ENCODE assay signal across 7 mouse cellular contexts in the genomic region with DNA sequence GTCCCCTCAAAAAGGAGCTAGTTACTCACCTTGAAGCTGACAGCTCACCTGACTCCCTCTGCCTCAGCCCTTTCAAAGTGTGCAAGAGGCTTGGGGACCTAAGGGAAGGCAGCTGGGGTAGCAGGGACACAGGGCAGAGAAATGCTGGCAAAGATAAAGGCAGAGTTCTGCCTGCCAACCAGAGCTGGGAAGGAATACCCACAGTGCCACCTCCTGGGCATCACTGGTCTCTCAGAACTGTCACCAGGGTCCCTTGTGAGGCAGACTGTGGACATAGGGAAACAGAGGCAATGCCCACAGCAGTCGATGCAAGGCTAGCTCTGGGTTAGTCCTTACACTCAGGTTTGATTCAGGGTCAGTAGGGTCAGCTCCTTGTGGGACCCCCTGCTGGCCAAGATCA. TPM values are rescaled to one million over a fixed set of nuclear protein-coding genes. Genes with fewer than 3 reads are reported as not detected.
DNase-seq lines count a peak whose midpoint lies in the region; ATAC-seq and TF ChIP-seq lines count a peak whose summit lies in the region.

No protein-coding gene starts in this region.

- H3K9ac ChIP-seq in kidney, embryonic 15.5 days, result no peak overlapping the region
- H3K9ac ChIP-seq in lung, embryonic 16.5 days (ENCODE audit: low read length), result no peak overlapping the region

- peaks cover 10% of the 10 kb centered on the region for H3K4me1 ChIP-seq in kidney, embryonic 15.5 days
- no peaks in the 10 kb centered on the region for H3K4me1 ChIP-seq in embryonic fibroblast, embryonic 13.5 days (ENCODE audit: control insufficient read depth, insufficient read depth, low read length)
- no peaks in the 10 kb centered on the region for H3K4me1 ChIP-seq in lung, embryonic 16.5 days (replicated peaks; ENCODE audit: control insufficient read depth, insufficient read depth, low read length)

- DNase-seq in kidney, adult 9 months, result peak; percentile 57
- peak; percentile 80 for DNase-seq in MN1 (ENCODE audit: low spot score)
- DNase-seq in thymus, postnatal 36 days, result peak; percentile 70 to 71

- H3K9me3 ChIP-seq in kidney, embryonic 15.5 days (replicated peaks), result no peaks in the 10 kb centered on the region
- H3K9me3 ChIP-seq in lung, embryonic 16.5 days (ENCODE audit: control insufficient read depth, low read length), result no peaks in the 10 kb centered on the region

- 67% methylated on average over 1 of the region's 1 CpGs for WGBS in kidney, embryonic 15.5 days
- 44% methylated on average over 1 of the region's 1 CpGs for WGBS in lung, embryonic 16.5 days

- no peak overlapping the region for H3K4me3 ChIP-seq in kidney, embryonic 15.5 days (replicated peaks)
- H3K4me3 ChIP-seq in C2C12 (ENCODE audit: insufficient read depth, poor library complexity, severe bottlenecking), result no peak overlapping the region
- no peak overlapping the region for H3K4me3 ChIP-seq in embryonic fibroblast, embryonic 13.5 days (ENCODE audit: insufficient read depth, low read length)
- no peak overlapping the region for H3K4me3 ChIP-seq in lung, embryonic 16.5 days (ENCODE audit: low read length)

- ATAC-seq in kidney, embryonic 15.5 days (replicated peaks; ENCODE audit: low FRiP score), result no peak
- ATAC-seq in lung, embryonic 16.5 days (ENCODE audit: low read depth), result peak; percentile 56; the same call in 1 of the 2 replicates

- no peaks in the 10 kb centered on the region for H3K79me2 ChIP-seq in C2C12 (ENCODE audit: control insufficient read depth, insufficient read depth)

- no peak for TF ChIP-seq POLR2A in embryonic fibroblast, embryonic 13.5 days (IDR thresholded peaks at IDR 0.05; ENCODE audit: low read depth, low read length)

- H3K4me2 ChIP-seq in kidney, embryonic 15.5 days, result no peak overlapping the region
- H3K4me2 ChIP-seq in lung, embryonic 16.5 days (ENCODE audit: low read depth, low read length), result no peak overlapping the region

- H3K79me3 ChIP-seq in C2C12 (ENCODE audit: low read depth), result no peaks in the 10 kb centered on the region

- H3K27ac ChIP-seq in kidney, embryonic 15.5 days, result no peak overlapping the region
- no peak overlapping the region for H3K27ac ChIP-seq in embryonic fibroblast, embryonic 13.5 days (ENCODE audit: insufficient read depth, low read length)
- H3K27ac ChIP-seq in lung, embryonic 16.5 days (ENCODE audit: low read length), result no peak overlapping the region

- no peaks in the 10 kb centered on the region for H3K27me3 ChIP-seq in kidney, embryonic 15.5 days
- H3K27me3 ChIP-seq in C2C12 (ENCODE audit: control insufficient read depth, insufficient read depth, insufficient read length), result peaks cover 19% of the 10 kb centered on the region
- no peaks in the 10 kb centered on the region for H3K27me3 ChIP-seq in lung, embryonic 16.5 days (ENCODE audit: control insufficient read depth, insufficient read depth, low read depth, low read length)

- peak; percentile 49 for TF ChIP-seq CTCF in C2C12 (IDR thresholded peaks at IDR 0.05; ENCODE audit: control insufficient read depth, insufficient read depth, insufficient read length)
- peak; percentile 44; the same call in 1 of the 2 replicates for TF ChIP-seq CTCF in embryonic fibroblast, embryonic 13.5 days (IDR thresholded peaks at IDR 0.05; ENCODE audit: borderline replicate concordance, insufficient read depth, low read length)

- no peaks in the 10 kb centered on the region for H3K36me3 ChIP-seq in kidney, embryonic 15.5 days
- no peaks in the 10 kb centered on the region for H3K36me3 ChIP-seq in C2C12 (ENCODE audit: control insufficient read depth, insufficient read depth)
- no peaks in the 10 kb centered on the region for H3K36me3 ChIP-seq in lung, embryonic 16.5 days (ENCODE audit: control insufficient read depth, insufficient read depth, low read length)

- no peak overlapping the region for H3ac ChIP-seq in C2C12 (ENCODE audit: control insufficient read depth, insufficient read length, low read depth)

TF ChIP-seq in C2C12, 6 proteins besides CTCF, POLR2A, EP300 and RAD21:
- TF ChIP-seq MYOD1 (IDR thresholded peaks at IDR 0.05; ENCODE audit: control insufficient read depth, insufficient read length, low read depth) (no peak), CEBPB (IDR thresholded peaks at IDR 0.05; ENCODE audit: low read depth) (no peak), USF1 (IDR thresholded peaks at IDR 0.05; ENCODE audit: low read depth) (no peak), FOSL1 (IDR thresholded peaks at IDR 0.05; ENCODE audit: insufficient read depth, low read length, poor library complexity, severe bottlenecking) (no peak), MYOG (IDR thresholded peaks at IDR 0.05; ENCODE audit: control insufficient read depth, extremely low read depth, insufficient read length) (no peak)

RNA-seq across cellular contexts. Expression of gene Camk2b, which starts 39.8 kb away (rescaled TPM):
- polyA plus RNA-seq in kidney, embryonic 15.5 days (2015; fragmentation: Nextera tagmentation; extraction: Ambion mirVana), result 4.3 and 4.5 TPM in 2 replicates
- polyA plus RNA-seq in C2C12 (2012; fragmentation: generic; extraction: Trizol), result 0.06 TPM
- polyA plus RNA-seq in embryonic fibroblast, embryonic 13.5 days (2011; ENCODE audit: insufficient read length, low read depth, missing spikeins), result 0.78 and 0.97 TPM in 2 replicates
- polyA plus RNA-seq in lung, embryonic 16.5 days (2015; fragmentation: Nextera tagmentation; extraction: Ambion mirVana), result 1.1 and 1.9 TPM in 2 replicates
